Mouse (Mus musculus) liver, postnatal 0 days (tissue): ENCODE data around the gene Edn2.

ENCODE experiments used
- CTCF ChIP-seq: sonication (generic); IDR thresholded peaks from 2 replicates; pipeline ENCODE4 v1.5.1; 2016; ENCODE audit warnings: antibody characterized with exemption, low read depth
- EP300 ChIP-seq: IDR thresholded peaks from 2 replicates; pipeline ENCODE4 v1.6.1; 2016; ENCODE audit warnings: antibody characterized with exemption, low read depth, mild to moderate bottlenecking

DNA sequence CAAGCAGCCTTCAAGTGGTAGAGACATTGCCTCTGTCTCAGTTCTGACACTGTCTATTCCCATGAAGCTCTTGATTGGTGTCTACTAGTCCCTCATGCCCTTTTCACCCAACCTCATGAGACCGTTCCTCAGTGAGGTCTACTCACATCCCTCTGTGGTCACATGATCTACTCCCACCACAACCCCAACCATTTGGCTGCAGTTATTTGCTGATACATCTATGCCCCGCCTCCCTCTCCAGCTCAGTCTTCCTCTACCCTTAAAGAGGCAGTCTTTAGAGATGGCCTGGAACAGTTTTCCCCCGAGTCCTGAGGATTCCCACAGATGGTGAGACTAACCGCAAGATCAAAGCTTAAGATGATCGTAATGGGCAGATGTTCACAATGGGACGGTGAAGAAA lies 27.2 kb downstream of the Edn2 start:
- TF ChIP-seq CTCF = no peak
- TF ChIP-seq EP300 = no peak
